Comparison of ENCODE assay signal across 20 mouse cellular contexts in genomic region chr12:9040177-9040576, GRCm38 (mm10).
"Had no signal": no experiment of that assay in that cellular context is flagged by ENCODE, and none has a peak within 500 bp of the region (broad histone marks: within the 10 kb centered on the region; RNA-seq: fewer than 3 reads in every experiment).

No protein-coding gene starts in this region.

- ATAC-seq: midbrain, embryonic 13.5 days; midbrain, embryonic 16.5 days had no signal

- H3K4me1 ChIP-seq: liver, embryonic 13.5 days; neural tube, embryonic 13.5 days had no signal

- H3K27ac ChIP-seq: kidney, postnatal 0 days; layer of hippocampus, adult 2 months; left cerebral cortex, adult 2 months; liver, embryonic 13.5 days; midbrain, embryonic 10.5 days; midbrain, embryonic 13.5 days; neural tube, embryonic 13.5 days had no signal

- H3K9me3 ChIP-seq: liver, embryonic 13.5 days; midbrain, embryonic 10.5 days; midbrain, embryonic 13.5 days; neural tube, embryonic 13.5 days had no signal

- H3K36me3 ChIP-seq: liver, embryonic 13.5 days; midbrain, embryonic 10.5 days had no signal

- H3K9ac ChIP-seq: liver, embryonic 13.5 days; midbrain, embryonic 13.5 days; neural tube, embryonic 13.5 days had no signal

- H3K4me2 ChIP-seq: liver, embryonic 13.5 days; midbrain, embryonic 13.5 days; neural tube, embryonic 13.5 days had no signal

- H3K27me3 ChIP-seq: liver, embryonic 13.5 days; megakaryocyte, embryonic 14.5 days; midbrain, embryonic 13.5 days; neural tube, embryonic 13.5 days had no signal

- H3K4me3 ChIP-seq: layer of hippocampus, adult 2 months; left cerebral cortex, adult 2 months; liver, embryonic 13.5 days; megakaryocyte, embryonic 14.5 days; midbrain, embryonic 10.5 days; midbrain, embryonic 13.5 days; myocyte; neural tube, embryonic 13.5 days had no signal

- DNase-seq: kidney, postnatal 25 days; layer of hippocampus, postnatal 36 days; liver, embryonic 13.5 days; lung, adult 2 months; lung, postnatal 14 days; lung, postnatal 4 days; retina, postnatal 1 day; right cerebral cortex, postnatal 25 days; spleen, adult 18-20 months; thymus, adult 18-20 months; thymus, postnatal 36 days had no signal
